In genomic region chr7:127212432-127213250, GRCm38 (mm10) we compare ENCODE assay signal across 22 mouse cellular contexts. TPM values are rescaled to one million over a fixed set of nuclear protein-coding genes. Genes with fewer than 3 reads are reported as not detected.
A peak's percentile ranks its signal among the peaks of the same experiment; 100 is the strongest.
DNase-seq lines count a peak whose midpoint lies in the region; ATAC-seq and TF ChIP-seq lines count a peak whose summit lies in the region.
"Had no signal": no experiment of that assay in that cellular context is flagged by ENCODE, and none has a peak within 500 bp of the region (broad histone marks: within the 10 kb centered on the region; RNA-seq: fewer than 3 reads in every experiment).

No protein-coding gene starts in this region.

- DNase-seq in cerebellum, adult 11-12 months = peak; percentile 43
- no peak for DNase-seq in cerebellum, postnatal 36 days
- DNase-seq in kidney, postnatal 14 days = peak; percentile 4
- no peak for DNase-seq in kidney, postnatal 25 days
- DNase-seq in R1 (ENCODE audit: low read depth, low spot score) = peak; percentile 98
- DNase-seq in limb, embryonic 14.5 days (ENCODE audit: low spot score) = no peak
- DNase-seq in forebrain, embryonic 10.5 days (ENCODE audit: extremely low spot score, low spot score) = no peak
- no peak for DNase-seq in retina, embryonic 14.5 days (ENCODE audit: low spot score)
- DNase-seq: cerebellum, adult 8-10 months; spleen, adult 18-20 months had no signal

- 85% methylated on average over 12 of the region's 12 CpGs for WGBS in limb, embryonic 14.5 days
- WGBS in forebrain, embryonic 10.5 days = 92% methylated on average over 12 of the region's 12 CpGs

- H3K9me3 ChIP-seq in limb, embryonic 14.5 days (ENCODE audit: control insufficient read depth, low read length) = no peaks in the 10 kb centered on the region
- H3K9me3 ChIP-seq in forebrain, embryonic 10.5 days = no peaks in the 10 kb centered on the region
- H3K9me3 ChIP-seq: forebrain, embryonic 12.5 days; G1E; heart, embryonic 10.5 days; hindbrain, embryonic 15.5 days; limb, embryonic 12.5 days; midbrain, embryonic 15.5 days; neural tube, embryonic 13.5 days had no signal

- no peak for TF ChIP-seq POLR2A in limb, embryonic 14.5 days (IDR thresholded peaks at IDR 0.05; ENCODE audit: borderline replicate concordance, extremely low read depth, insufficient read depth, insufficient read length)

- no peaks in the 10 kb centered on the region for H3K27me3 ChIP-seq in limb, embryonic 14.5 days (ENCODE audit: control insufficient read depth, insufficient read depth, low read length)
- peaks cover 31% of the 10 kb centered on the region for H3K27me3 ChIP-seq in forebrain, embryonic 10.5 days (ENCODE audit: poor library complexity, severe bottlenecking)
- H3K27me3 ChIP-seq: hindbrain, embryonic 15.5 days; Patski had no signal

- peaks cover 15% of the 10 kb centered on the region for H3K4me1 ChIP-seq in limb, embryonic 14.5 days (ENCODE audit: control insufficient read depth, insufficient read depth, low read length)
- peaks cover 31% of the 10 kb centered on the region for H3K4me1 ChIP-seq in forebrain, embryonic 10.5 days

- ATAC-seq in limb, embryonic 14.5 days (ENCODE audit: low FRiP score, low read depth) = no peak
- ATAC-seq: activated CD4-positive, CD25-positive, alpha-beta regulatory T cell, adult 4 months; midbrain, embryonic 15.5 days; Patski had no signal

- H3K27ac ChIP-seq in limb, embryonic 14.5 days (replicated peaks; ENCODE audit: low read depth, low read length) = no peak overlapping the region
- H3K27ac ChIP-seq in forebrain, embryonic 10.5 days = no peak overlapping the region
- H3K27ac ChIP-seq: forebrain, embryonic 12.5 days; hindbrain, embryonic 15.5 days; kidney, postnatal 0 days; limb, embryonic 12.5 days; liver, embryonic 14.5 days; midbrain, embryonic 15.5 days; neural tube, embryonic 13.5 days had no signal

- H3K36me3 ChIP-seq in limb, embryonic 14.5 days (ENCODE audit: control insufficient read depth, insufficient read depth, low read length) = no peaks in the 10 kb centered on the region
- 0 out of 2 replicates have a peak, but pooled peaks cover 3% of the 10 kb centered on the region for H3K36me3 ChIP-seq in forebrain, embryonic 10.5 days (replicated peaks)
- H3K36me3 ChIP-seq: forebrain, embryonic 12.5 days; heart, embryonic 10.5 days; hindbrain, embryonic 15.5 days; limb, embryonic 12.5 days; midbrain, embryonic 15.5 days; neural tube, embryonic 13.5 days had no signal

- H3K4me2 ChIP-seq in limb, embryonic 14.5 days (replicated peaks; ENCODE audit: low read depth, low read length, severe bottlenecking) = no peak overlapping the region
- H3K4me2 ChIP-seq: forebrain, embryonic 12.5 days; hindbrain, embryonic 15.5 days; limb, embryonic 12.5 days; lung, embryonic 14.5 days; midbrain, embryonic 15.5 days; neural tube, embryonic 13.5 days had no signal

- 0 out of 2 replicates have a peak overlapping the region, but pooled peaks have one; percentile 1 for H3K4me3 ChIP-seq in limb, embryonic 14.5 days (replicated peaks; ENCODE audit: low read length)
- no peak overlapping the region for H3K4me3 ChIP-seq in forebrain, embryonic 10.5 days
- H3K4me3 ChIP-seq: forebrain, embryonic 12.5 days; heart, embryonic 10.5 days; hindbrain, embryonic 15.5 days; limb, embryonic 12.5 days; midbrain, embryonic 15.5 days; neural tube, embryonic 13.5 days had no signal

- no peak overlapping the region for H3K9ac ChIP-seq in limb, embryonic 14.5 days (ENCODE audit: low read depth, low read length, severe bottlenecking)
- H3K9ac ChIP-seq: forebrain, embryonic 12.5 days; hindbrain, embryonic 15.5 days; limb, embryonic 12.5 days; liver, embryonic 14.5 days; lung, embryonic 14.5 days; midbrain, embryonic 15.5 days; neural tube, embryonic 13.5 days had no signal

RNA-seq across cellular contexts. Expression of gene Mylpf, which starts 4.0 kb away (rescaled TPM):
- polyA plus RNA-seq in limb, embryonic 14.5 days (2012; rRNA removed) = 555 and 1,104 TPM in 2 replicates
- polyA plus RNA-seq in limb, embryonic 14.5 days (2014; fragmentation: Nextera tagmentation; extraction: Ambion mirVana) = 413 and 609 TPM in 2 replicates
- 10.7 and 10.8 TPM in 2 replicates for polyA plus RNA-seq in forebrain, embryonic 10.5 days (2016; fragmentation: Nextera tagmentation; extraction: Ambion mirVana)

RNA-seq across cellular contexts. Expression of gene Tbc1d10b, which starts 4.4 kb away (rescaled TPM):
- polyA plus RNA-seq in limb, embryonic 14.5 days (2012; rRNA removed) = 40.8 and 46.8 TPM in 2 replicates
- polyA plus RNA-seq in limb, embryonic 14.5 days (2014; fragmentation: Nextera tagmentation; extraction: Ambion mirVana) = 27.1 and 29.3 TPM in 2 replicates
- polyA plus RNA-seq in forebrain, embryonic 10.5 days (2016; fragmentation: Nextera tagmentation; extraction: Ambion mirVana) = 27.3 and 29.2 TPM in 2 replicates

RNA-seq across cellular contexts. Expression of gene Cd2bp2, which starts 16.8 kb away (rescaled TPM):
- polyA plus RNA-seq in limb, embryonic 14.5 days (2012; rRNA removed) = 84.2 and 110 TPM in 2 replicates
- 54.2 and 61.0 TPM in 2 replicates for polyA plus RNA-seq in limb, embryonic 14.5 days (2014; fragmentation: Nextera tagmentation; extraction: Ambion mirVana)
- polyA plus RNA-seq in forebrain, embryonic 10.5 days (2016; fragmentation: Nextera tagmentation; extraction: Ambion mirVana) = 111 and 114 TPM in 2 replicates

RNA-seq across cellular contexts. Expression of gene Zfp553, which starts 20.2 kb away (rescaled TPM):
- polyA plus RNA-seq in limb, embryonic 14.5 days (2012; rRNA removed) = 22.5 and 24.9 TPM in 2 replicates
- 19.4 and 20.1 TPM in 2 replicates for polyA plus RNA-seq in limb, embryonic 14.5 days (2014; fragmentation: Nextera tagmentation; extraction: Ambion mirVana)
- polyA plus RNA-seq in forebrain, embryonic 10.5 days (2016; fragmentation: Nextera tagmentation; extraction: Ambion mirVana) = 74.7 and 78.3 TPM in 2 replicates

RNA-seq across cellular contexts. Expression of gene Sept1, which starts 20.3 kb away (rescaled TPM):
- 14.9 and 22.2 TPM in 2 replicates for polyA plus RNA-seq in limb, embryonic 14.5 days (2012; rRNA removed)
- polyA plus RNA-seq in limb, embryonic 14.5 days (2014; fragmentation: Nextera tagmentation; extraction: Ambion mirVana) = 15.3 and 18.6 TPM in 2 replicates
- 30.3 and 32.3 TPM in 2 replicates for polyA plus RNA-seq in forebrain, embryonic 10.5 days (2016; fragmentation: Nextera tagmentation; extraction: Ambion mirVana)

Comparison
In these comparisons a context has a peak if more than half of its experiments do, and no peak if none do; other contexts are left out.
1. DNase-seq: peak in cerebellum, adult 11-12 months (single experiment), kidney, postnatal 14 days (single experiment) and R1 (single experiment); none in cerebellum, postnatal 36 days (0 of 2), kidney, postnatal 25 days (0 of 2), limb, embryonic 14.5 days (single experiment), forebrain, embryonic 10.5 days (single experiment) and retina, embryonic 14.5 days (single experiment).
2. RNA of gene Mylpf, which starts 4.0 kb away (polyA plus RNA-seq): 413 to 1,104 TPM in limb, embryonic 14.5 days; 10.7 to 10.8 TPM in forebrain, embryonic 10.5 days; every median in the first group is over 10 times any median in the second.